Mouse (Mus musculus) CD4-positive, CD25-positive, alpha-beta regulatory T cell, adult 2 months (primary cell): ENCODE measurements around the gene Pip4k2b.
"Not testable (repeated sequence)": the region's sequence is repeated elsewhere in the genome, so short reads cannot be mapped to it uniquely, and the experiment has no call there.

Experiments
- DNase-seq: peaks from one replicate; pipeline ENCODE4 v3.0.0-alpha.2; 2012; ENCODE audit warnings: low read depth, low spot score

The Pip4k2b gene

DNA sequence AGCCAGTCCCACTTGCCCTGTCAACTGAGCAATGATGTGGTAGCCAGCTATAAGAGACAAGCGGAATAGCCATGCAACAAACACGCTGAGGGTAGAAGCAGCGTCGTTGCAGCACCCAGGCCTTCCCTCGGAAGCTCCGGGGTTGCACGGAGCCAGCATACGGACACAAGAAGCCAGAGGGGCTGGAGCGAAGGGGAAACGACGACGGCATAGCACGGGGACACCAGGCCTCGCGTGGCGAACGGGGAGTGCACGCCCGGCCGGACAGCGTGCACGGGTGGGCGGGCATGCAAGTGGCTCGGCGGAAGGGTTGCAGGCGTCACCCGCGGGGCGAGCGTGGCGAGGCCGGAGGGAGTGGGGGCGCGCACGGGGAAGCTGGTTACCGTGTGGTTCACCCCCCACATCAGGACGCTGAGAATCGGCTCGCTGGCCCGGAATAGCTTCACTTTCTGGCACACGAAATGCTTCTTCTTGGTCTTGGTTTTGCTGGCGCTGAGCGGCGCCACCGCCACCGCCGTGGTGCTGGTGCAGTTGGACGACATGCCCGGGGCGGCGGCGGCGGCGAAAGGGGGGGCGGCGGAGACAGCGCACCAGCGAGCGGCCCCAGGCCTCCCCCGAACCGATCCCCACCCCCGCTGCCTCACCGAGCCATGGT, at the start of gene Pip4k2b:
Gene Pip4k2b (minus strand): TSS at position 642 of the 655 bp plus-strand sequence.
- no peak for DNase-seq

GRCm38 (mm10) chr11:97793165-97793564, 48.7 kb upstream of the Pip4k2b start:
- peak; percentile 88 for DNase-seq

DNA sequence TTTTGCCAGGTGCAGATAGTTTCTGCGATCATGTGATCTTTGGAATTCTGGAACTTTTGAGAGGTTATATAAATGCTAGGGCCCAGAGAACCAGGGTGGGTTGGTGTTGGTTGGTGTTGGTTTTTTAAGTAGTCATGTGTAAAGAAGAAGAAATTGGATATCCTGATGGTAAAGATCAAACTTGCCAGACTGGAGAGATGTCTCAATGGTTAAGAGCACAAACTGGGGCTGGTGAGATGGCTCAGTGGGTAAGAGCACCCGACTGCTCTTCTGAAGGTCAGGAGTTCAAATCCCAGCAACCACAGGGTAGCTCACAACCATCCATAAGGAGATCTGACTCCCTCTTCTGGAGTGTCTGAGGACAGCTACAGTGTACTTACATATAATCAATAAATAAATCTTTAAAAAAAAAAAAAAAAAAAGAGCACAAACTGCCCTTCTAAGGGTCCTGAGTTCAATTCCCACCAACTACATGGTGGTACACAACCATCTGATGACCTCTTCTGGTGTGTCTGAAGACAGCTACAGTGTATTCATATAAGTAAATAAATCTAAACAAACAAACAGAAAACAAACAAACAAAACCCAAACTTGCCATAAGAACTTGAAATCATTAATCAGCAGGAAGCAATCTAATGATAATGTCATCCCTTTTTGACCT, 46.4 kb upstream of the Pip4k2b start:
- not testable (repeated sequence) for DNase-seq

GRCm38 (mm10) chr11:97789727-97790126, 45.2 kb upstream of the Pip4k2b start:
- no peak for DNase-seq

- no peak for DNase-seq
Observed at GRCm38 (mm10) chr11:97787961-97788360, 43.5 kb upstream of the Pip4k2b start.

GRCm38 (mm10) chr11:97782564-97782895, 38.0 kb upstream of the Pip4k2b start:
- DNase-seq: no peak

GRCm38 (mm10) chr11:97781832-97782563, 37.5 kb upstream of the Pip4k2b start, which contains the start of gene Rpl23:
TSS of gene Rpl23 (minus strand) at chr11:97782437.
- peak; percentile 99 for DNase-seq

- no peak for DNase-seq
Observed at GRCm38 (mm10) chr11:97781478-97781831, 37.0 kb upstream of the Pip4k2b start.

- no peak for DNase-seq
Observed at GRCm38 (mm10) chr11:97779968-97780701, 35.6 kb upstream of the Pip4k2b start.

DNA sequence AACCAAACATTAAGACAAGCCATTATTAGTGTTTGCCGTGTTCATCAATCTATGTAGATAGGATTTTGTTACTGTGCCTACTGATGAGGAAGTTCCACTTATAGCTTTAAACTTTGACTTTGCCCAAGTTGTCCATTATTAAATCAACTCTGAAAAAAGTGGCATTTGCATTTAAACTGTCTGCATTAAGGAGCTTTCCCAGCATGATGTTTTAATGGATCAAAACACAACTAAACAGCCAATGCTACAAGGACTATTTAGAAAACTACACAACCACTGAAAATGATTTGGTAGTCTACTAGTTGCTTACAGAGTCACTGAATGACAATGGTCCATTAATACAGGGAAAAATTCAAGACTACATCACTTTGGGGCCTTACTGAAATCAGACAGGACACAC, 34.4 kb upstream of the Pip4k2b start:
- no peak for DNase-seq

DNA sequence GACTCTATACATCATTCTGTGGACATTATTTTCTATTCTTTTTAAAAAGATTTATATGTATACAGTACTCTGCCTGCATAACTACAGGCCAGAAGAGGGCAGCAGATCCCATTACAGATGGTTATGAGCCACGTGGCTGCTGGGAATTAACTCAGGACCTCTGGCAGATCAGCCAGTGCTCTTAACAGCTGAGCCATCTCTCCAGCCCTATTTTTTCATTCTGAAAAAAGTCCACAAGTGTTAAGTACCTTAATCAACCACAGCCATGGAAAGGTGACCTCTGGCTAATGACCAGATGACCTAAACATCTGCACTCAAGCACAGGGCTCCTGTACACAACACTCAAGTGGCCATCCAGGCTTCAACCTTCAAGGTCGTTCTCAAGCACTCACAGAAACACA, 32.6 kb upstream of the Pip4k2b start:
- peak; percentile 58 for DNase-seq

DNA sequence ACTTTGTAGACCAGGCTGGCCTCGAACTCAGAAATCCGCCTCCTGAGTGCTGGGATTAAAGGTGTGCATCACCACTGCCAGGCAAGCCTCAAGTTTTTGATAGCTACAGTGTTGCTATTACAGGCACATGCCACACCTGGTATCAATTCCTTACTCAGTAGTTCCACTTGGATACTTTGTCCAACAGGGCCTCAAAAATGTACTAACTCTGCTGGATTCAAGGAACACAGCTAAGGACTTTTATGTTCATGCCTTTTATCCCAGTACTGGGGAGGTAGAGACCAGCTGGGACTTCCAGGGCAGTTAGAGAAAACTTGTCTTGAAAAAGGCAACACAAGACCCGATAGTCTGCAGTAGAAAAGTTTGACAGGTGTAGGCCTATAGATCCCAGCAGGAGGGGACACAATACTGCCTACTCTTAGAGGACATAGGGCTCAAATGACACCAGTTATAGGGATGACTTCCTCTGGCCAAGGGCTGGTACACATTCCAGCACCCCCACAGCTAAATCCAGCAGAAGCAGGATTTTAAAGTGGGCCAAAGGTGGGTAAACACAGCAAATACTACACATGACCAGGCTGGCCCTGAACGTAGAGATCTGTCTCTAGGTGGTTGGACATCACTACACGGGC, 32.1 kb upstream of the Pip4k2b start:
- no peak for DNase-seq

- DNase-seq: no peak
Observed at GRCm38 (mm10) chr11:97775808-97776496, 31.4 kb upstream of the Pip4k2b start, which contains the start of gene 1700001P01Rik. TSS of gene 1700001P01Rik (minus strand) at chr11:97775918.

DNA sequence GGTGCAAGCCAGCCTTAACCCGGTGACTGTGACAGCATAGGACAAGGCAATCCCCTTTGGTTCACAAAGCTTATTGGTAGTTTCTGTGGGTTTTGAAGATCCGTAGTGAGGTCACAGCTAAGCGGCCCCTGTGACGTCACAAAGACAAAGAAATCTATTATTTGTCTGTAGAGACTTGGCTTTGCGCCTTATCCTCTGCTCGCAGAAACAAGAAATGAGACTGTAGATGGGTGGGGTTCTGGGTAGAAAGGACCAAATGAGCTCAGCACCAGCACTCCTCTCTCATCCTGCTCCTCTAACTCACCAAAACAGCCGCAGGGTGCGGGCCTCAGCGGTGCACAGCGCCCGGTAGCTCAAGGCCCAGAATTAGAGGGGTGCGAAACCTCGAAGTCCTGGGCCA, 30.7 kb upstream of the Pip4k2b start:
- DNase-seq: no peak

- DNase-seq: no peak
Observed at GRCm38 (mm10) chr11:97771410-97771809, 26.9 kb upstream of the Pip4k2b start.

GRCm38 (mm10) chr11:97769704-97770103, 25.2 kb upstream of the Pip4k2b start:
- DNase-seq: no peak

GRCm38 (mm10) chr11:97766154-97766881, 21.8 kb upstream of the Pip4k2b start, which contains the start of gene Cwc25:
TSS of gene Cwc25 (minus strand) at chr11:97766556.
- DNase-seq: peak; percentile 97

DNA sequence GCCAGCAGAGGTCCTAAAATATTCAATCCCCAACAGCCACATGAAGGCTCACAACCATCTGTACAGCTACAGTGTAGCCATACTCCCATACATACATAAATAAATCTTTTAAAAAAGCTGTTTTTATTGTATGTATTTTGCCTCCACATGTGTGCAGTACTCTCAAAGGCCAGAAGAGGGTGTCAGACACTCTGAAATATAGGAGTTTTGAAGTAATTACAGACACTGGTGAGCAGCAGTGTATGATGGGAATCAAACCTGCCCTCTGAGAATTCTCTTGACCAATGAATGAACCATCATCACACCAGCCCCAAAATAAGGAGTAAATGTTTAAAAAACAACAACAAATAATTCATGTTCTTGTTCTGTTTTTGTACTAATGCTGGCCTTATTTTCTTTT, 17.1 kb upstream of the Pip4k2b start:
- peak; percentile 34 for DNase-seq

DNA sequence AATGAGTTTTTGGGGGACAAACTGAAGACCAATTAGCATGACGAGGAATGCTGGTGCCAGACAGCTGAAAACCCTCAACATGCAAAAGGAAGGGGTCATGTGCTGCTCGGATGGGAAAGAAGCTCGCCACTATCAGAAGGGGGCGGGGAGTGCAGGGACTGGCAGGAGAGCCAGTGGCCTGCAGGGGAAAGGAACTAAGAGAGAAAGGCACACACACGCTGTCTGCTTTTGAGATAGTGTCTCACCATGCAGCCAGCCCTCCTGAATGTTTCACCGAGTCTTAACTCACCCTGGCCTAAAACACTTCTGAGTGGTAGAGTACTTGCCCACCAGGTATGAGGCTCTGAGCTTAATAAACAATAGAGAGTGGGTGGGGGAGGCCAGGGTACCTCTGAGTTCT, 14.4 kb upstream of the Pip4k2b start:
- DNase-seq: no peak

DNA sequence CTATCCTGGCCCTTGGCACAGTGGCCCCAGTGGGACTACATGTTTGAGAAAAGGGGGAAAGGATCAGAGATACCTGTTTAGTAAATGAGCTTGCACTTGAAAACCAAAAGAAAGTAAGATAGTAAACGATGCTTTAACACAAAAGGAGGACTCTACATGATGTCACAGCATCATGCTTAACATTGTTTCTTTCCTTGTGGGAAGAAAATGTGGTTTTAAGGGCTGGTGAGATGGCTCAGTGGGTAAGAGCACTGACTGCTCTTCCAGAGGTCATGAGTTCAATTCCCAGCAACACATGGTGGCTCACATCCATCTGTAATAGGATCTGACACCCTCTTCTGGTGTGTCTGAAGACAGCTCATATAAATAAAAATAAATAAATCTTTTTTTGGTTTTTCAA, 13.6 kb upstream of the Pip4k2b start:
- no peak for DNase-seq
